Mouse (Mus musculus) left cerebral cortex, adult 11 months (tissue): Measurements from ENCODE around the gene Klk4.

Source experiments
- DNase-seq: peaks from one replicate; pipeline ENCODE4 v3.0.0; 2022; ENCODE audit warnings: low spot score

Gene Klk4

DNA sequence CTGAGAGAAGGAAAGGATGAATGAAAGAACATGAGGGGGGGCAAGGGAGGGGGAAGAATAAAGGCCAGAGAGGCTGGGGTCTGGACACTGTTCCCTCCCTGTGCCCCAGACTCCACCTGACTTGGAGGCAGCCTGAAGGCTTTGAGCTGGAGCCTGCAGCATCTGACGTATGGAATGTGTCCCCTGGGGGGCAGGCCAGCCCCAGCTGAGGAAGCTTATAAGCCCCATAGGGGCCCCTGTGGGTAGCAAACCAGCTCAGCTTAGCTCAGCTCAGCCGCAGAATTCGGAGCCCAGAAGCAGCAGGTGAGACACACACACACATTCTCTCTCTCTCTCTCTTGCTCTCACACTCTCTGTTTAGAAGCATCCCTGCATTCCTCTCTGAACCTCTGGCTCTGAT lies at the start of gene Klk4:
Gene Klk4, plus strand, starts transcription at position 249 of the 400 bp plus-strand sequence.
- no peak for DNase-seq

DNA sequence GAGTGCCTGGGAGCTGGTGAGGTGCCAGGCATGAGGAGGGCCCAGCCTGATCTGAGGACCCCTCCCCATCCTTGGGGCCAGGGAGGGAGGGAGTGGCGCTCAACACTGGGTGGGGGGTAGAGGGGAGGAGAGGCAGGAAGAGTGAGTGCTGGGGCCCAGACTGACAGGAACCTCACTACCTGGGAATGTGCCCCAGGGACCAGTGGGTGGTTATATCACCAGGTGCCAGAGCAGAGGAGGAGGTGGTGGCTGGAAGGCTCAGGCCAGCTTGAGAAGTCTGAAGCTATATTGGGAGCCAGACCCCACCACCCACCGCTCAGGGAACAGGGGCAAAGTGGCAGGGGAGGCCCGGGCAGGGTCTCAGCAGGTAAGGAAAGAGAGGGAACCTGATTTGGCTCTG lies 39.3 kb upstream of the Klk4 start, which contains the start of gene Klk5:
Gene Klk5, plus strand, starts transcription at position 271 of the 400 bp plus-strand sequence.
- no peak for DNase-seq

DNA sequence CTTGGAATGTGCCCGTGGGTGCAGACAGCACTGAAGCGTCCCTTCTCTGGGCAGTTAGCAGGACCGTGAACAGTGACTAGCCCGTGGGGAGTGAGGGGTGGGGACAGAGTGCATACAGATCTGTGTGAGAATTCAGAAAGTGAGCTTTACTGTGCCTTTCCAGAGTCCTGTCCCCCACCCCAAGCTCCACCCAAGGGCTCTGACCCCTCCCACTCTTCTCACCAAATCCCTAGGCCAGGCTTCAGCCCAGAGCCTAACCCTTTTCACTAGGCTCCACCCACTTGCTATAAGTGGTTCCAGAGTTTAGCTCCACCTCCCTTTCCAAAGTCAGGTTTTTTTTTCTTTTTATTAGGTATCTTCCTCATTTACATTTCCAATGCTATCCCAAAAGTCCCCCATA lies 37.2 kb upstream of the Klk4 start:
- no peak for DNase-seq

DNA sequence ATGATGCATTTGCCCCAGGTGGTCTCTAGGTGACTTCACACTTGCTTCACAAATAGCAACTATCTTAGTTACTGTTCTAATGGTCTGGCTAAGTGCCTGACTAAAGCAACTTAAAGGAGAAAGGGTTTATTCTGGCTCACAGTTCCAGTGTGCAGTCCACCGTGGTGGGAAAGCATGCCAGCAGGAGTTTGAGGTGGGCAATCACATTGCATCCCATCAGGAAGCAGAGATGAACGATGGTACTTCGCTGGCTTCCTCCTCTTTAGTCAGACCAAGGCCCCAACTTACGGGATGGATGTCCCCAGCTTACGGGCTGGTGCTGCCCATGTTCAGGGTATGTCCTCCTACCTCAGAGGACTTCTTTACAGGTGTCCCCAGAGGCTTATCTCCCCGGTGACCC lies 29.3 kb upstream of the Klk4 start:
- DNase-seq, result no peak

DNA sequence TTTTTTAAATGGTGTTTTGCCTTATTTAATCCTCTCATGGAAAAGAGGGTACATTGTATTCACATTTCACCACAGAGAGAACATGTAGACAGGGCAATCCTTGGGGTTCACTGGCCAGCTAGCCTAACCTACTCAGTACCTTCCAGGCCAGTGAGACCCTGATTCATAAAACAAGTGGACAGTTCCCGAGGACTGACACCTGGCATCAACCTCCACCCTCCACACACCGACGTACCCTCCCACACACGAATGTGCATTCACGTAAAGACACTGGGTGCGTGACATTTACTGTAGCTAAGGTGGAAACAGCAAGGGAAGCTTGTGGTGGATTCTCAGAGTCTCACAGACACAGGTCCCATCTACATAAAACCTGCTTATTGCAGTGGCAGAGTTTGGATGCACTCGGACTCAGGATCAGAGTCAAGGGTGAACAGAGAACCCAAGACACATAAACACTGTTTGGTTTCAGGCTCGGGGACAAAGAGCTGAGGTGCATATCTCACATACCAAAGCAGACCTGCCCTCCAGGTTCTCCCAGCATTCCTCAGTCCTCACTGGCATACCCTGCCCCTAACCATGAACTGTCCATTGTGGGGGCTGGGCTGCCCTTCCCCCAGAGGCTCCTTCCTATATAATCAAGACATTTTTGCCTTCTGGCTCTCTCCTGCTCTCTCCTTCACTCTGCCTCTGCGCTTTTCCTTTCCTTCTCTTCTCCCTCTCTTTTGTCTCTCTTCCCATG lies 26.1 kb upstream of the Klk4 start:
- no peak for DNase-seq

DNA sequence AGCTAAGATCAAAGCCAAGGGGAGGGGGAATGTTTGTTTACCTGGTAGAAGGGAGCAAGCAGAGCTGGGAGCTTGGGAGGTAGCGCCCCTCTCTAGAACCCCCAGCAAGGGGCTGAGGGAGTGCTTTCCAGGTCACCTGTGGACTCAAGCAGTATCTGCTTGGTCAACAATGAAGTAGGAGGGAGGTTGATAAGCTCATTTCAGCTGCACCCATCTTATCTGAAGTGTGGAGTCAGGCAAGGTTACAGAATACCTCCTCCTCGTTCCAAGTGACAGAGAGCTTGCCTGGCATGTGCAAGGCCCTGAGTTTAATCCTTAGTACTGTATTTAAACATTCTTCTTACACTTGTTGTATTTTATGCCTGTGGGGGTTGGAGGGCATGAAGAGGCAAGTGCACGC lies 25.3 kb upstream of the Klk4 start:
- DNase-seq, result no peak

DNA sequence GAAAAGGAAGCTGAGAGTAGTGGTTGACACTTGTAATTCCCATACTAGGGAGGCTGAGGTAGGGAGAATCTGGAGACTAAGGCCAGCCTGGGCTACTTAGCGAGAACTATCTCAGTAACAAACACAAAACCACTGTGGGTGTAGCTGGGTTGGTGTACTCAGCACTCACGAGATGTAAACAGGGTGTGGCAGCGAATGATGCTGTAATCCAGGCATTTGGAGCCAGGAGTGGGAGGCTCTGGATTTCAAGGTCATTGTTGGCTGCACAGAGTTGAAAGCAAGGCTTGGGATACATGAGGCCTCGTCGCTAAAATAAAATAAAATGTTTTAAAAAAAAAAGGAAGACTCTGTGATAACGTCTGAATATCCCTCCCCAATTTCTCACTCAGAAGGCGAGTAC lies 24.7 kb upstream of the Klk4 start:
- DNase-seq, result no peak

DNA sequence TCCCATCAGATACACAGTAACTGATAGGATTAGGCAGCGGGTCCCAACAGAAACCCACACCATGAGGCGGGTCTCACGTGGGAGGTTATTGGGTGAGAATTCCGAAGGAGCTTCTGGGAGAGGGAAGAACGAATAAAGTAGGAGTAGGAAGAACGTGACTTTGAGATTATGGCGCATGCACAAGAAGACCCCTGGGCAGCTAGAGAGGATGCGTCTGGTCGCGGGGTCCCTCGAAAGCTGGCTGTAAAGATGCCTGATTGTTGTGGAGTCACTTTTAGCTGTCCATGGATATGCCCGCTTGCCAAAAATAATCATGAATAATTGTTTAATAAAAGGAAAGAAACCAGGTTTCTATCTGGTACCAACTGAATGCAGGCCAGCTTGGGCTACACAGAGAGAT lies 23.5 kb upstream of the Klk4 start:
- DNase-seq, result no peak

DNA sequence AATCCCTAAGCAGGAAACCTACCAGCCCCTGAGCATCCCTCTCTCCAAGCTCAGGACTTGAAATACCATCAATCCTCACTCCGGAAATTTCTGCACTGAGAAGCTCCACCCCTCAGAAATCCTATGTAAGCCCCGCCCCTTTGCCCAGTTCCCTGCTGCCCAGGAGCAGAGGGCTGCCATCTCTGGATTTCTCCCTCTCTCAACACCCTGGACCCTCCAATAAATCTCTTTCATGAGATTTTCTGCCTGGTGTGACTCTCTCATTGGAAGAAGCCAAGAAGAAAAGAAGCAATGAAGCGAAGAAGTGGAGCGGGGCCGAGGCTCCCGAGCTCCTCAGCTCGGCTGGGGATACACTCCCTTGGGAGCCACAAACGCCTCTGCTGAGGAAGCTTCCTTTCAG lies 20.5 kb upstream of the Klk4 start:
- no peak for DNase-seq

DNA sequence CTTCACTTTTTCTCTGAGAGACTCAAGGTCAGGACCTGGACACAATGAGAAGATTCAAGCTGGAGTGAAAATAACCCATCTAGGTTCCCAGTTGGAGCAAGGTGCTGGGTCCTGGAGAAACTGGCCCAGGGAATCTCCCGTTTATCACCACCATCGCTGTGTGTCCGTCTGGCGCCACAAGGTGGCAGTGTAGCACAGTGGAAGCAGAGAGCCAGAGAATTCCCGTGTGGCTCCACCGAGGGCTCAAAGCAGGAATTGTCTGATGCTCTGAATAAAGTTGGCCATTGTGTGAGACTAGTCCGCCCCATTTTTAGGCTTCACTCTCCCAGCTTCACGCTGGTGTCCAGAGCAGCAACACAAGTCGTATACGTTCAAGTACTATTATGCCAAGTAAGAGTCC lies 7.7 kb upstream of the Klk4 start:
- peak; percentile 40 for DNase-seq

DNA sequence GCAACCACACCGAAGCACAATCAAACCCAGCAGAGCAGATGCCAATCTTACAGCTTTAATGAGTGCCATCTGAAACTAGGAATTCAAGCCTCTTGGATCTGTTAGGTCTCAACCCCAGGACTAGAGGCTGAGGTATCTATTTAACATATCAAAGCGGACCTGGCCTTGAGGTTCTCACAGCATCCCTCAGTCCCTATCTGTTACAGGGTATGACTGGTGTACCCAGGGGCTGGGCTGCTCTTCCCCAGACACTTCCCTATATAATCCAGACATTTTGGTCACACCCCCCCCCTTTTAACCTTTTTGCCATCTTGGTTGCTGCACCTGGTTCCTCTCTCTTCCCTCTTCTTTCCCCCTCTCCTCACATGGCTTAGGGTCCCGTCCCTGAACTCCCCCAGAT lies 7.3 kb upstream of the Klk4 start:
- DNase-seq, result no peak

DNA sequence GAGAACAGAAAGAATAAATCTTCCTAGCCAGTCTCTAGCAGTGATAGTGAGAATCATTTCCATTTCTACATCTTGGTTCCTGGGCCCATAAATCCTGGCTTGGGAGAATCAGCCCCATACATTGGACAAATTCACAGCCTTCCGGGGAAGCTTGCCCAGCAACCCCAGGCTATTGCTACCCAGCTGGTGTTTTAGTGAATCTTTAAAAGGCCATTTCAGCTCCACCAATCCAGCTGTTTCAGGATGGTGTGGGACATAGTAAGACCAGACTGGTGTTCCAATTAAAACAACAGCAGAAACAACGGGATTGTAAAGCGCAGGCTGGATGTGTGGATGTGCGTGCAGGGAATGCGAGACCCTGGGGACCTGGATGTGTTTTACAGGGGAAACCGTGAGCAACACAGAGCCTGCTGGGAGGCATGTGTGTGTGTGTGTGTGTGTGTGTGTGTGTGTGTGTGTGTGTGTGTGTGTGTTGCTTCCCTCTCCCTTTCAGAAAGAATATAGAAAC lies 6.0 kb upstream of the Klk4 start:
- DNase-seq, result no peak

DNA sequence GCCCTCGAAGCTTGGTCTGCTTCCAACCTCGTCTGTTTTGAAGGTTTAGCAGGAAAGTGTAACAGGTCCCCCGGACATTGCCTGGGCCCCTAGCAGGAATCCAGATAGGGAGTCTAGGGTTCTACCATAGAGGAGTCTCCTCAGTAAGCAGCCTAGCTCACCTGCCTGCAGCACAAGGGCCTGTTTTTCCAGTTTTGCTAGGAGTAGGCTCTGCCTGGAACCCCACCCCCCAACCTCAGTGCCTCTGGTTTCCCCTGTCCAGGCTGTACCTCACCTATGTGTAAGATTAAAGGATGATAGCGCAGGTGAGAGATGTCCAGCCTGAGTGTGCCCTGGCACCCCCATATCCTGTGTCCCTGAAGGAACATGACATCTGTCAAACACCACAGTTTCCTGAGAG lies 4.5 kb upstream of the Klk4 start:
- no peak for DNase-seq

DNA sequence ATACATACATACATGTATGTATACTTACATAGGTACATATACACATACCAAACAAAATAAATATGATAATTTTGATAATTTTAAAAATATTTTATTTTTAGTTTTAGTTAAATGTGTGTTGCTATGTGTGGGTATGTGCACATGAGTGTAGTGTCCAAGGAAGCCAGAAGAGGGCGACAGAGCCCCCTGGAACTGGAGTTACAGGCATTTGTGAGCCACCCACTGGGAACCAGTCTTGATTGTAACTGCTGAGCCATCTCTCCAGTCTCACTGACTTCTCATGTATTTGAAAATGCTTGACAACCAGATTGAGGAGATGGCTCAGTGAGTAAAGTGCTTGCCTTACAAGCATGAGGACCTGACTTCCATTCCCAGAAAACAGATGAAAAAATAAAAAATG lies 2.7 kb upstream of the Klk4 start:
- no peak for DNase-seq

DNA sequence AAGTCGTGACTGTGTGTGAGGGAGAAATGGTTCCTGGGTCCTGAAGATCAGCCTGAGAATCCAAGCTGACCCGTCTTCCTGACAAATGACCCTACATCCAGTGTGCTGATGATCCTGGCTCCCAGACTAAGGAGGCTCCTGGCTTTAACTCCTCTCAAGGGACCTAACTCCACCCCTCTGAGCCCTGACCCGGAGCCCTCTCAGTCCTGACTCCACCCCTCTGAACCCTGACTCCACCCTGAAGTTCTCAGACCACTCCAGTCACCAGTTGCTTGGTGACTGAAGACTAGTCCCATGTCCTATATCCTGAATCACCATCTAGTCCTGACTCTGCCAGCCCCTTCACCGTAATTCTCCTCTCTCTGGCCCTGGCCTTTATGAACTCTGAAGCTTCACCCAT lies 1.4 kb downstream of the Klk4 start:
- DNase-seq, result no peak

DNA sequence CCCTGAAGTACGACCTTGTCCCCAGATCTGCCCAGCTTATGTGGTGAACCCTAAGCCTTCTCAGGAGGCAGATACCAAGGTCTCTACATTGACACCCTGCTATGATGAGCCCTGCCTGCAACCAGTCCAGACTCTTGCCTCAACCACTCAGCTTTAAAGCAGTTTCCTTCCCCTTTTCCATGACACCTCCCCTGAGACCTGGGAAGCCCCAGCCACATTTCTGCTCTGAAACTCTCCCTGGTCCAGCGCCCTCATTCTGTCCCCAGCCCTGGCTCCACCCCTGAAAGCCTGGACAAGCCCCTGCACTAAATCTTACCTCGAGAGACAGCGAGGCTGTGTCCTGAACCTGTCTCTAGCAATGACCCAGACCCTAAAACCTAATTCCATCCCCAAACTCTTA lies 1.9 kb downstream of the Klk4 start:
- DNase-seq, result no peak

DNA sequence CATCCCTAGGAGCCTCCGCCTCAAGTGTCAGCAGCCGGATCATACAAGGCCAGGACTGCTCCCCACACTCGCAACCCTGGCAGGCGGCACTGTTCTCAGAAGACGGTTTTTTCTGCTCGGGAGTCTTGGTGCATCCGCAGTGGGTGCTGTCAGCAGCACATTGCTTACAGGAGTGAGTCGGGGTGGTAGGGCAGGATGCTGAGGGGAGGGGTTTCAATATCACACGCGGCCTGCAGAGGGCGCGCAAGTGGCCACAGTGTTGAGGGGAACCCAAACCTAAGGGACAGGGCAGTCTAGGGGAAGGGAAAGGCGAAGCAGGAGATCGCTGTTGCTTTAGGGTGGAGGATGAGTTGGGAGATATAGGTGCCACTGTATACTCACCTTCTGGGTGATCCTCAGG lies 2.6 kb downstream of the Klk4 start:
- no peak for DNase-seq

DNA sequence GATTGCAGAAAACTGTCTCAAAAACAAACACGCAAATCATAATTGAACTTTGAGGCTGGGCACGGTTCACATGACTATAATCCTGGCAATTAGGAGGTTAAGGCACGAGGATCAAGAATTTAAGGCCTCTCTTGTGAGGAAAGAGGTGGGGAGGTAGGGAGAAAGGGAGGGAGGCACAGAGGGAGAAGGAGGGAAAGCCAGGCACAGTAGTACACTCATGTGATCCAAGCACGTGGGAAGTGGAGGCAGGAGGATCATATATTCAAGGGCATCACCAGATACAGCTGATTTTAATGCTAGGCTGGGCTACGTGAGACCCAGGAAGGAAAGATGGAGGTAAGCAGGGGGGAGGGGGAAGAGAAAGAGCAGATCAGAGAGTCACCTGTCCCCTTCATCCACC lies 10.4 kb downstream of the Klk4 start:
- no peak for DNase-seq

DNA sequence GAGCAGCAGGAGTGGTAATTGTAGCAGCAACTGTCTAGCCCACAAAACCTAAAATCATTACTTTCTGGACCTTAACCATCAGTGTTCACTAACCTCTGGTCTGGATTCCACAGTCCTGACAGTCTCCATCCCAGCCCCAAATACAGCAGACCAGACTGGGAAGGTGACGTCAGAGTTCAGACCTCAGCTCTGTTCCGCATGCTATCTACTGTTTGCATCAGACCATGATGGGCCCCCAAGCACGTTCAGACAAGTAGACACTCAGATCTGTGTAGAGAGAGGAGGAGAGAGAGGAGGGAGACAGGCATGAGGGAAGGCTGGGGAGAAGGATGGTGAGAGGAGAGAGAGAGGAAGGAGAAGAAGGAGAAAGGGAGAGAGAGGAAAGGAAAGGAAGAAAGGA lies 10.8 kb downstream of the Klk4 start:
- no peak for DNase-seq

DNA sequence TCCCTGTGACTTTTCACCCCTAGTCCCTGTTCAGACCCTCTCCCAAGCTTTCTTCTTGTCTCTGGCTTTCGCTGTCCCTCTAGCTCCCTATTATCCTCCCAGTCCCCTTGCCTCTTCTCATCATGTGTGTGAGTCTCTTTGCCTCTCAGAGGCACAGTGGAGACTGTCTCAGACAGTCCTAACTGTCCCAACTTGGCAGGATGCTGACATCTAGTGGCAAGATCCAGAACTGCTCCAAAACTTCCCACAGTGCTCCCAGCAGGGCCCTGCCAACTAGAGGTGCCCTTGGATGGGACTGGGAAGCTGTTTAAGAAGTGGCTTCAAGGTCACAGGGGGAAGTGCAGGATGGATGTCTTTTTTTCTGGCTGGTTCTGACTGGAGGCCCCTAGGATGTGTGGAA lies 13.9 kb downstream of the Klk4 start:
- peak; percentile 79 for DNase-seq

DNA sequence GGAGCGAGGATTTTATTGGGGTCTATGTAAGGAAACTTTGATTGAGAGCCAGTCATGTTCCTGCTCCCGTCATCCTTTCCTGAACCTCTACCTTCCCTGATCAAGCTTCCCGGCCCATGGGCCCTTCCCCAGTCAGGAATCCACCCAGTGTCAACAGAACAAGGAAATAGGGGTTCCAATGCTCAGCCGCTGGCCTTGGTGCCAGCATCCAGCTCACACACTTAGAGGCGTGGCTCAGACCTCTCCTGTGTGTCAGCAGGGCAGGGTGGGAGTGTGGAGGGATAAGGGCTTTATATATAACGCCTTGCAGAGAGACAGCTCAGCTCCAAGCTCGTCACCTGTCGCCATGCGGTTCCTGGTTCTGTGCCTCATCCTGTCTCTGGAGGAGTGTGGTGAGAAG lies 33.9 kb downstream of the Klk4 start:
- no peak for DNase-seq

DNA sequence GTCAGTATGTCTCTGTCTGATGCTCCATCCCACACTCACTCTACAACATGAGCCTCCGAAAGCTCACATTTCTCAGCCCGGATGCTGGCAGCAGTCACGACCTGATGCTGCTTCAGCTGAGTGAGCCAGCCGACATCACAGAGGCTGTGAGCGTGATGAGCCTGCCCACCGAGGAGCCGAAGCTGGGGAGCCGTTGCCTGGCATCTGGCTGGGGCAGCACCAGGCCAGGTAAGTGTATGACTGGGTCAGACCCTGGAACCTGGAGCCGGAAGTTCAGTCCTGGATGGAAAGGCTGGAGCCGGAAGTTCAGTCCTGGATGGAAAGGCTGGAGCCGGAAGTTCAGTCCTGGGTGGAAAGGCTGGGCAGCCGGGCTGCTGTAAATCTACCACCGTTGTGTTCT lies 37.5 kb downstream of the Klk4 start:
- DNase-seq, result no peak

DNA sequence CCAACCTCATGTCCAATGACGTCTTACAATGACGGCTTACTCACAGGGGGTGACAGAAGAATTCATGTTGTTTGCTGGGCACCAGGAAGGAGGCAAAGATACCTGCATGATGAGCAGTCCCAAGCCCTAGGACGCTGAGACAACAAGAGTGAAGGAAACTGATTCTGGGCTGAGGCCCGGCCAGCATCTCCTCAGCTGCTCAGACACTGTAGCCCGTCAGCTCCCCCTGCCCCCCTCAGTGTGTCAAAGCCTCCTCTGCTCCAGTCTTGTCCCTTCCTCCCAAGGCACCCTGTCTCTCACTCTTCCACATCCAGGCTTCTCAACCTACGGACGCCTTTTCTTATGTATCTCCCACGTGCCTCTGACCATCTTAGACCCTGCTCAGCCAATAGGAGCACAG lies 37.9 kb downstream of the Klk4 start:
- DNase-seq, result no peak
